Mouse (Mus musculus): ENCODE measurements around the gene Gm4312.
"Not testable (repeated sequence)": the region's sequence is repeated elsewhere in the genome, so short reads cannot be mapped to it uniquely, and the experiment has no call there.

- not testable (repeated sequence) for TF ChIP-seq CTCF (IDR thresholded peaks at IDR 0.05; ENCODE audit: low read depth, low read length); GATA1 (IDR thresholded peaks at IDR 0.05; ENCODE audit: borderline replicate concordance, low read length); POLR2AphosphoS5 (IDR thresholded peaks at IDR 0.05; ENCODE audit: insufficient replicate concordance, low read depth, low read length)
Measured at GRCm38 (mm10) chr10:100402301-100402700, 19.9 kb upstream of the Gm4312 start.
